Mouse (Mus musculus) kidney, adult 18-20 months (tissue): ENCODE results near the gene Pcgf1.

Experiments
- DNase-seq: peaks from one replicate; pipeline ENCODE4 v3.0.0; 2021

Gene Pcgf1

GRCm38 (mm10) chr6:83077630-83078323 is at the start of gene Pcgf1:
Pcgf1 (plus strand) TSS chr6:83077869.
- DNase-seq, result no peak

- DNase-seq, result no peak
Observed at GRCm38 (mm10) chr6:83029777-83030176, 47.9 kb upstream of the Pcgf1 start.

- DNase-seq, result no peak
Observed at GRCm38 (mm10) chr6:83031111-83031510, 46.6 kb upstream of the Pcgf1 start.

- no peak for DNase-seq
Observed at GRCm38 (mm10) chr6:83031921-83032590, 45.6 kb upstream of the Pcgf1 start.

- DNase-seq, result peak; percentile 62
Observed at GRCm38 (mm10) chr6:83032769-83033191, 44.9 kb upstream of the Pcgf1 start.

- peak; percentile 74 for DNase-seq
Observed at GRCm38 (mm10) chr6:83033249-83034185, 44.2 kb upstream of the Pcgf1 start, which contains the start of the genes Dok1 and Loxl3. Dok1 (minus strand) TSS chr6:83033471. Loxl3 (plus strand) TSS chr6:83034173.

- no peak for DNase-seq
Observed at GRCm38 (mm10) chr6:83034463-83035055, 43.1 kb upstream of the Pcgf1 start.

GRCm38 (mm10) chr6:83037188-83037587 is 40.5 kb upstream of the Pcgf1 start:
- DNase-seq, result no peak

- DNase-seq, result peak; percentile 98
Observed at GRCm38 (mm10) chr6:83038496-83039012, 39.1 kb upstream of the Pcgf1 start.

- DNase-seq, result no peak
Observed at GRCm38 (mm10) chr6:83040601-83041000, 37.1 kb upstream of the Pcgf1 start.

GRCm38 (mm10) chr6:83043561-83043960 is 34.1 kb upstream of the Pcgf1 start:
- DNase-seq, result no peak

- DNase-seq, result no peak
Observed at GRCm38 (mm10) chr6:83043993-83044392, 33.7 kb upstream of the Pcgf1 start.

- no peak for DNase-seq
Observed at GRCm38 (mm10) chr6:83044742-83045141, 32.9 kb upstream of the Pcgf1 start.

- DNase-seq, result no peak
Observed at GRCm38 (mm10) chr6:83049367-83049766, 28.3 kb upstream of the Pcgf1 start.

- DNase-seq, result peak; percentile 19
Observed at GRCm38 (mm10) chr6:83053136-83053960, 24.3 kb upstream of the Pcgf1 start.

GRCm38 (mm10) chr6:83054074-83054851 is 23.4 kb upstream of the Pcgf1 start, which contains the start of gene Aup1:
Aup1 (plus strand) TSS chr6:83054521.
- peak; percentile 97 for DNase-seq

GRCm38 (mm10) chr6:83054871-83055431 is 22.7 kb upstream of the Pcgf1 start, which contains the start of gene Htra2:
Htra2 (minus strand) TSS chr6:83055273.
- DNase-seq, result no peak

GRCm38 (mm10) chr6:83057790-83058189 is 19.9 kb upstream of the Pcgf1 start, which contains the start of gene Dqx1:
Dqx1 (plus strand) TSS chr6:83057844.
- peak; percentile 74 for DNase-seq

GRCm38 (mm10) chr6:83058725-83059124 is 18.9 kb upstream of the Pcgf1 start:
- DNase-seq, result no peak

GRCm38 (mm10) chr6:83065995-83066394 is 11.7 kb upstream of the Pcgf1 start:
- DNase-seq, result no peak
